Mouse (Mus musculus): ENCODE results near the gene Cd93. TPM values are rescaled to one million over a fixed set of nuclear protein-coding genes. Genes with fewer than 3 reads are reported as not detected.

Cd93 gene
- under 1 TPM in 2 of 3 experiments, not detected in 1; 0.08 to 0.13 TPM for polyA plus RNA-seq (2017; shearing (Covaris generic))

DNA sequence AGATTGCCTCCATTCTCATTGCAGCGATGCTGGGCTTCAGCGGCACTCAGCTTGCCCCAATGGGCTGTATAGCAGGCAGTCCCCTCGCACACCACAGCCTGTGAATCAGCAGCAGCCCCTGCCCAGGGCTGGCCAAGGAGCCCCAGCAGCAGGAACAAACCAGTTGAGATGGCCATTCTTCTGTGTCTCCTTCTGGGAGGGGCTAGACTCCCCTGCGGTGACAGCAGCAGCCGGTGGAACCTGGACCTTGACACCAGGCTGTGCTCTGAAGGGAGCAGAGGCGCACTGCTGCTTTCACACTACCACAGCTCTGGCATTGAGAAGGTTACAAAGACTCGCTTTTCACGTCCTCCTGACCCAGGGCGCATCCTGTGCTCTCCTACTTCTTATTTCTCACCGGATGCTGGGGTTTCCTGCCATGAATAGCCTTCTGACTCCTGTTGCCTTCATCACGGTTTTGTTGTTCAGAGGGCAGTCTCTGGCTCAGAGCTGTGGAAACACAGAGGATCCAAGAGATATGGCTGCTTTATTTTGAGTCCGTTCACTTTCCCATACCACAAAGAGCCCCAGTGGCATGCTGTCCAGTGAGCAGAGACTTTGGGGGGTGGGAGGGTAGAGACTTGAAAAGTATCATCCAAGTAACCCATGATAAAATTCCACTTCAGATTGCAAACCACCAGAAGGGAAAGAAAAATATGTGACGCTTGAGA, at the start of gene Cd93:
Cd93 (minus strand) TSS at position 315 of the 710 bp plus-strand sequence.
- ATAC-seq: no peak

GRCm38 (mm10) chr2:148492108-148492507, 48.7 kb upstream of the Cd93 start:
- ATAC-seq: no peak

GRCm38 (mm10) chr2:148490150-148490549, 46.8 kb upstream of the Cd93 start:
- no peak for ATAC-seq

GRCm38 (mm10) chr2:148488885-148489284, 45.5 kb upstream of the Cd93 start:
- no peak for ATAC-seq

DNA sequence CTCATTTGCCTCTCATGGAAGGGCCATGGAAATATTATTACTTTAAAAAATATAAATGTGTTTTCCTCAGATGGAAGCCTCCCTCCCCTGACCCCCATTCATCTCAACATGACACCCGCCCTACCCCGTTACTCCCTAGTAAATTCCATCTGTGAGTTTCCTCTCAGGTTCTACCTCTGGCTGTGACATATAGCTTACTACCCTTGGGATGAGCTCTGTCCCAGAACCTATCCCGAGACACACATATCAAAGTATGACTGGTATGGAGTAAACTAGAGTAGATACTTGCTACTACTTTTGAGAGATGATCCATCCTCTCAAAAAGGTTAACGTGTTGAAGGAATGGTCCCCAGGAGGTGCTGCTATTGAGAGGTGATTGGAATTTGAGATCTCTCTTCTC, 42.2 kb upstream of the Cd93 start:
- ATAC-seq: no peak

DNA sequence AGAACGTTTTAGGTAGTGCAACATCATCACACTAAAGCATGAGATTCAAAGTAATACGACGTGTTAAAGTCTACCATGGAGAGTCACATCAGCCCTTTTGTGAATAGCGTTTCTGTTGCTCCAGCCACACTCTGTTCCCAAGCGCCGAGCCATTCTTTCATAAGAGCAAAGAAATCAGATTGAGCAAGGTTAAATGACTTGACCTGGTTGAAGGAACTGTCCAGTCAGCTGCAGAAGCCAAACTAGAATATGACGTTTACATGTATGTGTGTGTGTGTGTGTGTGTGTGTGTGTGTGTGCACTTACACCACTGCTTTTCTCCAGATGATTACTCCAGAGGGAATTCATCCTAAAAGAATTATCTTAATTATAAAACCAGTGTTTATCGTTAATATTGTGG, 37.0 kb upstream of the Cd93 start:
- ATAC-seq: no peak

DNA sequence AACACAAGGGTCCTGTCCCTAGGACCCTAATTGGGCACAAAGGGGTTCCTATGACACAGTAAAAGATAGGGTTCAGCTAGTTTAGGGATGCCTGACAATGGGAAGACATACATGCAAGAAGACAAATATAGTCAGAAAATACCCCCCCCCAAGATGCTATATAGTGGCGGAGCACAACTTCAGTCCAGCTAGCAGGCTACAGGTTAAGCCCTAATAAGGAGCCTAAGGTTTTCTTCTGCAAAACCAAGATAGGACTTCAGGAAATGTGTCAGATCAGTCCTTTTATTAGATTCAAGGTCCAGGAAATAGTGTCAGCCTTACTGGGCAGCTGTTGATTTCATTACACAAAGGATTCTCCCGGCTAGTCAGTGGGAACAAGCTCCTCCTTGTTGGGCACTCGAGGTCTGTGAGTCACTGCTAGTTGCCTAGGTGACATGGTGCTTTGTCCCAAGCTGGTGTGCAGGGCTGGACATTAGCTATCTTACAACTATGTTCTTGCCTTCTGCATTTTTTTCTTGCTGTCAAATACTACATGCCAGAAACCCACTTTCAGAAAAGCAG, 34.9 kb upstream of the Cd93 start:
- ATAC-seq: no peak

DNA sequence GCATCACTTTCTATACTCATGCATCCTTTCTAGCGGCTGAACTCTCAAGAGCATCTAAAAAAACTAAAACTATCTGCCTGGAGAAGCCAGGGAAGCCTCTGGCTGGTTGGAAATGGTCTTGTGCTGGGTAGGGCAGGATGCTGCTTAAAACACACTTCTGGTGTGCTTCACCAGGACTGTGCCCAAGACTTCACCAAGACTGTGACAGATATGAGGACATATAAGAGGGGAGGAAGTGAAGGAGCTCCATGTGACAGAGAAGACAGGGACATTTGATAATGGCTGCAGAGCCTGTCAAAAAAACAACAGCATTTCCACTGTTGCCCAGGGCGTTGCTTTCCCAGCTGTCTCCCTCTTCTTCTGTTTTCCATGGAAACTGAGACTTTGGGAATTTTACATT, 34.0 kb upstream of the Cd93 start:
- ATAC-seq: no peak

DNA sequence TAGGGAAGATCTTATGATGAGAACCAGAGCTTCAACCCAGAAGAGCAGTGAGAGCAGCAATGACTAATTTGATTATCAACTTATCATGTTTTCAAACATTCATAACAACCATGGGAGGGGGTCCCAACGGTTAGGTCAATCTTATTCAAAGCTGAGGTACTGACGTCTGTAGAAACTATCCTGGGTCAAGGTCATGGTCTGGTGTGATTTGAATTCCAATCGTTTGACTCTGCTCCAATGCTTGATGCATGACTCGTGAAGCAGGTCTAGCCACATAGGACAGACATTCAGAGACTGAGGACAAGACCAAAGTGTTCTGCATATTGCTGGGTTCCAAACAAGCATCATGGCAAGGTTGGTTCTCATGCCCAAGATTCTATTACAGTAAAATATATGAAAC, 33.2 kb upstream of the Cd93 start:
- ATAC-seq: no peak

DNA sequence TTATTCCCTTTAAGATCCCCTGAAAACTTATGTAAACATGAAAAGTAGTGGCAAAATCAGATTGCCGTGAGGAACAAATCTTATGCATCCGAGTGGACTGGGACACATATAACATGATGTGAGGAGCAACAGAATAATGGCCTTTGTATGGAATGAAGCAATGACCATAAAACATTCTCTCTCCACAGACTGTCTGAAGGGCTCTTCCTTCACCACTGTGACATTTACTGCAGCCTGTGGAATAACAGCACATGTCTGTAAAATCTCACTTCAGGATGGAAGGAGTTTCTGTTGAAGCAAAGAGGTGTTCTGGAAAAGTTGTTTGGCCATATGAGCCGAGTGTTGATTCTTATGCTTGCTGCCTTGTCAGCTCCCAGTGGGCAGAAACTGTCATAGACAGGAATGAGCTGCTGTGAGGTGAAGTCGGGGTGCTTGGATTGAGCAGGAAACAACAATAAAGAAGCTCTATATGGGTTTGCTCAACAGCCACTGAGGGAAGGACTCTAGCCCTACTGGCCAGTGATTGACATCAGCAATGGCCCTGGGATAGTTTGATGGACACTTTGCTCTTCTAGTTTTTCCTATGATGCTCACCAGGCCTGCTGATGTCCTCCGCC, 32.6 kb upstream of the Cd93 start:
- ATAC-seq: no peak

DNA sequence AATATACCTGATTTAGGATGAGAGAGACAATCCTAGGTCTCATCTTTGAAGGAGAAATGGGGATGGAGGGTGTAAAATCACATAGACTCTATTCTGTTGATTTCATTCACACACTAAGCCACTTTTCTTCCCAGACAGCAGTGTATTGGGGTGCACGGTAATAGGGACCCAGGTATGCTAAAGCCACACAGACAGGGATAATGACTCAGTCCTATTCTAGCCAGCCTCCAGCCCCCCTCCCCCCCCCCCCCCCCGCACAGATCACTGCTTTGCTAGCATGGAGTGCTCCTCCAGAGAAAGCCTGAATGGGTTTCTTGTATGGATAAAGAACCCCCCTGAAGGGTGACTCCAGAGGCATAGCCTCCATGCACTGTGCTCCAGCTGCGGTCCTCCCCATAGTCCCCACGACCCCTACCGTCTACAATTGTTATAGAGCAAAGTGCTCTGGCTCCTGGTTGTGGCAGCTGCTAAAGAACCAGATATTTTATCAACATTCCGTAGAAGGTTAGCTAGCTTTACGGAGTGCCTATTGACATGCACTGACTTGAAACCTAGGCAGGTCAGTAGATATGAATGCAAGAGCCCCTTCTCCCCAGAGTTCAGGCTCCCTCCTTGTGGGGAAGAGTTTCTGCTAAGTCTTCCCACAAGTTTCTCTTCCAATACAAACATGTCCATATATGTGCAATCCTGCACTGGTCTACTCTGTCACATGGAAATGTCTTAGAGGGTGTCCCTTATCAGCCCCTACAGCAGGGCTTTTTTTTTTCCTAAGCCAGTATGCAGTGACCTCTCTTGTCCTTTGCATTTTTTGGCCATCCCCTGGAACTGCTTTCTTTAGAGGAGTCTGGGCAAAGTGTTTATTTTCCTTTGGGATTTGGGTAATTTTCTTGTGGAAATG, 26.2 kb upstream of the Cd93 start:
- ATAC-seq: no peak

DNA sequence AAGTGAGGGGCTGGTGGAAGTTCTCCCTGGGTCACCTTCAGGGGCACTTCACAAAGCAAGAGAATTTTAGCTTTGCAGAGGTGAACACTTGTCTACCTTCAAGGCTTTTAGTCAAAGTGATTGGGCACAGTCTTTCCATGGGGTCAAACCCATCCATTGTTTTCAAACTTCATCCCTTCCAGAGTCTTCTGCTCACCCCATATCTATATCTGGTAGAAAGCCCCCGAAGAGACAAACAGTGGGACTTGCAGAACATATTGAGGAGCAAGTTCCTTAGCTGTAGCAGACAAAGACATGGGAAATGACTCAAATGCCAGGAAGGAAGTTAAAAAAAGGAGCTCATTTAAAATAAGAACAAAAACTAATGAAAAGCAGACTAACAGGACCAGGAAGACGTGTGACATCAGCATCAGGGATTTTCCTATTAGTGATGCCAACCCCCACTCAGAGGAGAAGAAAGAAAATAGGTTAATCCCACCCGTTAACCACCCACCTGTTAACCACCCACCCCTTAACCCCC, 24.6 kb upstream of the Cd93 start:
- no peak for ATAC-seq

DNA sequence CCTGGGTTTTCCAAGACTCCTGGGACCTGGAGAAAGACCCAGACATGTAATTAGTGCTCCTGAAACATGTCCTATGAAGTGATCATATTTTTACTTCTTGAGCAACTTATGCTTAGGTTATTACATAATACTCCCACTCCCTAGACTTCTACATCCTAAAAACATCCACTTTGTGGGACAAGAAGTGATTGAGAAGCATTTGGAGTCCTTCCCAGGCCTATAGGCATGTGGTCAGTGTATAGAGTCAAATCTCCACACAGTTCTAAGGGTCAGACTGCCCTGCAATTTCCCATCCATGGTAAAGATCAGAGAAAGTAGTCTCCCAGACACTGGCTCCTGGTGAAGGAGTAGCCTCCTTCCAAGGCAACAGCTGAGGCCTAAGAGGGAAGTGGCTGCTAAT, 12.0 kb upstream of the Cd93 start:
- ATAC-seq: no peak

DNA sequence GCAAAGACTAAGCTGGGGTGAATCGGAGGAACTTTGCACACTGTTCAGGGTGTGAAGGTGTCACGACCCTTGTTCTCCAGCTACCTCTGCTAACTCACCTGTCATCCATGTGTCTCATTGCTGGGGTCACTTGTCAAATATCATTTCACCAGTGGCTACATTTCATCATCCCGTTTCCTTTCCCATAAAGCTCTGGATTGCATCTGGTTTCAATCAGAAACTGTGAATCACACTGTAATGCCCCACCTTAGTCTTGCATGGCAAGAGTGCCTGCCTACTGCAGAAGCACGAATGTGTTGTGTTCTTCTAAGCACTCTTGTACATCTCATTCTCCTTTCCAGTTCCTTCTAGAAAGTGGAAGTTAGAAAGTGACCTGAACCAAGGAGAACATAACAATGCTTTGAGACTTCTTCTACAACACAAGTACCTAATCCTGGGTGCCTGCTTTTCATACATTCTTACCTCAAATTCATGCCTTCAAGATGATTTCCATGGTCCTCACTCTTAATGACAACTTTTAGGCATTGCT, 10.7 kb upstream of the Cd93 start:
- ATAC-seq: no peak

DNA sequence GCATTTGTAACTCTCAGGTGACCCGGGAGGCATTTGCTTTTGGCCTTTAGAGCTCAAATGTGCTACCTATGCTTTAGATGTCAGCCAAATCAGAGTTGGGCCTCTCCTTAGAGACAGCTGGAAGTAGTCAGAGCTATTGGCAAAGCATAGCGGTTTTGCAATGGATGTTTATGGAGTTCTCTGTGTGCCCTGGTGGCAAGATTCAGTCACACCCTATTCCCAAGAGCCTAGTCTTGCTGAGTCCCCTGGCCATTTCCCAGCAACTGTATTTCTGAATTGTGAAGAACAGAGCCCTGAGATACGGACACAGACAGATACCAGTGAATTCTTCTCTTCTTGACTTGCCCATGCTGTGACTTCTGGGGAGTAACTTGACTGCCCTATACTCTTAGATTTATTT, 9.7 kb upstream of the Cd93 start:
- no peak for ATAC-seq

DNA sequence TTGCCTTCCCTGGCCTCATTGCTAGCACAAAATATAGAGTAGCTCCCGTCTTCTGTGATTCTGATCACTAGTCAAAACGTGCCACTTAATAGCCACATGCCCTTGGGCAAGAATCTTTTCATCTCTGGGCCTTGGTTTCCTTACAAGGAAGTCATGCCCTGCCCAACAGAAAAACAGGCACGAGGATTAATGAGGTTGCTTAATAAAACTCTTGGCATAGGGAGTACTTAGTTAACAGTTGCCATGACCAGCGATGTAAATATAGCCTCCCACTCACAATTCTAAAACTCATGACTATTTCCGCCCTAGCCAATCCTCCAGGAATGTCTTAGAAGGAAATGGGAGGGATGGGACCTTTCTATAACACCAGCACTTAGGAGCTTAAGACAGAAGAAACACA, 8.1 kb upstream of the Cd93 start:
- ATAC-seq: no peak

- ATAC-seq: no peak
These were observed 7.3 kb upstream of the Cd93 start for GRCm38 (mm10) chr2:148450616-148451015.

GRCm38 (mm10) chr2:148449659-148450058, 6.3 kb upstream of the Cd93 start:
- no peak for ATAC-seq

- no peak for ATAC-seq
These were observed 3.1 kb upstream of the Cd93 start for GRCm38 (mm10) chr2:148446446-148446845.

- ATAC-seq: no peak
These were observed 2.3 kb upstream of the Cd93 start for GRCm38 (mm10) chr2:148445616-148446015.

DNA sequence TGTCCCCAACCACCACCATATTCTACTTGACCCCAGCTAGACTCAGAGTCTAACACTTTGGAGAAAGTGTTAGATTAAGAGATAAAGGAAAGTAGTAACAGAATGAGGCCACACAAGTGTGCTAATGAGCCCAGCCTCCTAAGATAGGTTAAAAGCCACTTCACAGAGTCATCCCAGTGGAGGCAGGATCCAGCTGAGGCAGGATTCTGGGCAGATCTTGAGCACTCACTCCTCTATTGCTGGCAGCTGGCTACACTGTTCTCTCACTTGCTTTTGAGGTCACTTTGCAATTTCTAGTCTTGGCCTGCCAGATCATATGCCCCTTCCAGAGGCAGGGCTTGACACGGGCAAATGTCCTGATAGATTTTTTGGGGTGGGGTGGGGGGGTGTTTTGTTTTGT, 1.1 kb upstream of the Cd93 start:
- no peak for ATAC-seq

GRCm38 (mm10) chr2:148442710-148443109, 653 bp downstream of the Cd93 start:
- no peak for ATAC-seq

DNA sequence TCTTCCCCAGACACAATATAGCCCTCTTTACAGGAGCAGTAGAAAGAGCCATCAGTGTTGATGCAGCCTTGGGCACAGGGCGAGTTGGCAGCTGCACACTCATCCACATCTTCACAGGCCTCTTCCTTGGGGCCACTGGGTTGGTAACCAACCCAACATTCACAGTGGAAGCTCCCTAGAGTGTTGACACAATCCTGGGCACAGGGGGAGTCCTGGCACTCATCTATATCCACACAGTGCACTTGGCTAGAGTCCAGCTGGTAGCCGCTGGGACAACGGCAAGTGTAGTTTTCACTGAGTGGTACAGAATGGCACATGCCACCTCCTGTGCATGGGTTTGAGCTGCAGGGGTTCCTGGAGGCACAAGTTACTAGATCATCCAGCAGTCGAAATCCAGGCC, 1.2 kb downstream of the Cd93 start:
- no peak for ATAC-seq
